Mouse (Mus musculus): Measurements from ENCODE around the gene Snx8. TPM values are rescaled to one million over a fixed set of nuclear protein-coding genes. Genes with fewer than 3 reads are reported as not detected.

Snx8 gene
- polyA plus RNA-seq, 1 experiment: 26.1 TPM

DNA sequence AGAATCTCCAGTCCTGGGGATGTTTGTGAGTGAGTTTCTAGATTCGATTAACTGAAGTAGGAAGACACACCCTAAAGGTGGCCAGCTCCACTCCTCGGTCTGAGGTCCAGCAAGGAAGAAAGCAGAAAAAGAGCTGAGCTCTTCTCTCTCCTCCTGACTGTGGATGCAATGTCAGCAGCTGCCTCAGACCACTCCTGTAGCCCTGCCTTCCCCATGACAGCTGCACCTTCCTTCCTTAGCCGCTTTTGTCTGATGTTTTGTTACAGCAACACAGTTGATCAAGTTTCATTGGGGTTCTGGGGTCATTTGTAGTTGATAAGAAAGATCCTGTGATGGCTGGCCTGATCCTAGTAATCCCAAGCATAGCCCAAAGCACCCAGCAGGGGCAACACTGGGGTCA lies 31.6 kb downstream of the Snx8 start:
- Histone ChIP-seq H3K4me1 (ENCODE audit: control insufficient read depth, insufficient read depth, low read length) (peaks cover 1% of the 10 kb centered on the region), H3K4me3 (ENCODE audit: low read depth, low read length) (no peak overlapping the region), H3K27me3 (ENCODE audit: control insufficient read depth, insufficient read depth, low read length, poor library complexity, severe bottlenecking) (no peaks in the 10 kb centered on the region), H3K9me3 (replicated peaks; ENCODE audit: control insufficient read depth, insufficient read depth, low read length, poor library complexity, severe bottlenecking) (no peaks in the 10 kb centered on the region), H3K27ac (ENCODE audit: insufficient read depth, low read length) (no peak overlapping the region), H3K36me3 (ENCODE audit: control insufficient read depth, insufficient read depth, low read length, poor library complexity, severe bottlenecking) (peaks cover 2% of the 10 kb centered on the region; the same call in 1 of the 2 replicates), H3K9ac (ENCODE audit: low read depth, poor library complexity, severe bottlenecking) (no peak overlapping the region)
- TF ChIP-seq POLR2A (IDR thresholded peaks at IDR 0.05; ENCODE audit: insufficient read depth, low read length) (no peak), CTCF (IDR thresholded peaks at IDR 0.05; ENCODE audit: low read depth, low read length) (no peak), EP300 (IDR thresholded peaks at IDR 0.05; ENCODE audit: insufficient read depth, low read depth, low read length) (no peak)

DNA sequence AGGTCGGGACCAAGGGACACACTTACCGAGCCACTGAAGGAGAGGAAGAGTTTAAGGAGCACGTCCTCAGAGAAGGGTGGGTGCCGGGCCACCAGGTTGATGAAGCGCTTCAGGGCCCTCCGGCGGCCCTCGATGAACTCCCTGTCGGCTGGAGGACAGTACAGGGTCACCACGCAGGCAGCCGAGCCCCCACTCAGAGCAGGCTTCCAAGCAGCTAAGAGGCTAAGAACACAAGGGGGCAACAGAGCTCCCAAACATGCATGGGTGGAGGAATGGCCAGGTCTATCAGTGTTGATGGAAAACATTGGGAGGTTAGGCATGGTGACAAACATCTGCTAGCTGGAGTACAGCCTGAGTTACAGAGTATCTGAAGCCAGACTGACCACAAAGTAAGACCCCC lies 33.1 kb downstream of the Snx8 start:
- no peak for TF ChIP-seq EP300 (IDR thresholded peaks at IDR 0.05; ENCODE audit: insufficient read depth, low read depth, low read length)
- no peak for TF ChIP-seq POLR2A (IDR thresholded peaks at IDR 0.05; ENCODE audit: insufficient read depth, low read length)
- TF ChIP-seq CTCF (IDR thresholded peaks at IDR 0.05; ENCODE audit: low read depth, low read length): peak; percentile 2

DNA sequence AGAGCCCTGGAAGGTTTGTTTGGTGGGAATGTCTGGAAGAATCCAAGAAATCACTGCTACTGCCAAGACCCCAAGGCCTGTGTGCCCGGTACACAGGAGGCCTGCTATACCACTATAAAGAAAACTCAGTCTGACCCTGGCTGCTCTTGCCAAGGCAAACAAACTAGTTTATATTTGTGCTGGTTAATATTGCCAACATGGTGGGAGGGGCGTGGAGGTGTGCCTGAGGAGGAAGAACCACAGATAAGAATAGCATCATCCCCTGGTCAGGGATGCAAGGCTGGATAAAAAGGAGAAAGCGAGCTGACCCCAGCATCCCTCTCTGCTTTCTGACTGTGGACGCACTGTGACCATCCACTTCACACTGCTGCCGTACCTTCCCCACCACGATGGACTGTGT lies 36.7 kb downstream of the Snx8 start:
- H3K27me3 ChIP-seq (ENCODE audit: control insufficient read depth, insufficient read depth, low read length, poor library complexity, severe bottlenecking): no peaks in the 10 kb centered on the region
- H3K9ac ChIP-seq (ENCODE audit: low read depth, poor library complexity, severe bottlenecking): no peak overlapping the region
- H3K27ac ChIP-seq (ENCODE audit: insufficient read depth, low read length): no peak overlapping the region
- no peak overlapping the region for H3K4me3 ChIP-seq (ENCODE audit: low read depth, low read length)
- TF ChIP-seq EP300 (IDR thresholded peaks at IDR 0.05; ENCODE audit: insufficient read depth, low read depth, low read length) (no peak), POLR2A (IDR thresholded peaks at IDR 0.05; ENCODE audit: insufficient read depth, low read length) (no peak), CTCF (IDR thresholded peaks at IDR 0.05; ENCODE audit: low read depth, low read length) (no peak)
- no peaks in the 10 kb centered on the region for H3K4me1 ChIP-seq (ENCODE audit: control insufficient read depth, insufficient read depth, low read length)
- peaks cover 13% of the 10 kb centered on the region for H3K36me3 ChIP-seq (ENCODE audit: control insufficient read depth, insufficient read depth, low read length, poor library complexity, severe bottlenecking)
- no peaks in the 10 kb centered on the region for H3K9me3 ChIP-seq (replicated peaks; ENCODE audit: control insufficient read depth, insufficient read depth, low read length, poor library complexity, severe bottlenecking)

More for the DNA sequence above, 33.1 kb downstream of the Snx8 start:
- Histone ChIP-seq H3K36me3 (ENCODE audit: control insufficient read depth, insufficient read depth, low read length, poor library complexity, severe bottlenecking) (peaks cover 10% of the 10 kb centered on the region), H3K9ac (ENCODE audit: low read depth, poor library complexity, severe bottlenecking) (no peak overlapping the region), H3K9me3 (replicated peaks; ENCODE audit: control insufficient read depth, insufficient read depth, low read length, poor library complexity, severe bottlenecking) (no peaks in the 10 kb centered on the region), H3K27ac (ENCODE audit: insufficient read depth, low read length) (no peak overlapping the region), H3K4me1 (ENCODE audit: control insufficient read depth, insufficient read depth, low read length) (peaks cover 1% of the 10 kb centered on the region), H3K27me3 (ENCODE audit: control insufficient read depth, insufficient read depth, low read length, poor library complexity, severe bottlenecking) (no peaks in the 10 kb centered on the region), H3K4me3 (ENCODE audit: low read depth, low read length) (no peak overlapping the region)

DNA sequence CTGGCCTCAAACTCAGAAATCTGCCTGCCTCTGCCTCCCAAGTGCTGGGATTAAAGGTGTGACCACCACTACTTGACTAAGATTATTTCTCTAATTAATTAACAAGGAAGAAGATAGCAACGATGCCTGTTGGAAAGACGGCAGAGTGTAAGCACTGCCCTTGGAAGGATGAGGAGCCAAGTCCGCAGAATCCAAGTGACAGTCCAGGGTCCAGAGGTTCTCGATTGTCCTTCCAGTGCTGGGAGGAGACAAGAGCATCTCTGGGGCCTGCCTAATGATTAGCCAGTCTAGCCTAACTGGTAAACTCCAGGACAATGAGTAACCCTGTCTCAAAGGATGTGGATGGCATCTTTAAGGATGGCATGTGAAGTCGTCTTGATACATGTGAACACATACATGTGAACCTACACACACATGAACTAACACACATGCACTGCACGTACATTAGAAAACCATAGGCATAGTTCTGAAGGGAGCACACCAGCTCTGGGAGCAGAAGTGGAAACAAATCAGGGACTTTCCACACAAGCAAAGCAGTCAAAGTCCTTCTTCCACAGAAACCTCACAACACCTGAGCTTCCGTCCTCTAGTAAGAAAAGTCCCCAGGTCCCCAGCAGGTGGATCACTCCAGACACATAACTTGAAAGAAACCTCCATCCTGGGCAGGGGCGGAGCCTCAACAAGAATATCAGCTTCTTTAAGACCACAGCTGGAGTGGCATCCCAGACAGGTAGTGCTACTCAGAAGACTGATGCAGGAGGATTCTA lies 38.1 kb downstream of the Snx8 start:
- H3K9me3 ChIP-seq (replicated peaks; ENCODE audit: control insufficient read depth, insufficient read depth, low read length, poor library complexity, severe bottlenecking): no peaks in the 10 kb centered on the region
- TF ChIP-seq POLR2A (IDR thresholded peaks at IDR 0.05; ENCODE audit: insufficient read depth, low read length) (no peak), EP300 (IDR thresholded peaks at IDR 0.05; ENCODE audit: insufficient read depth, low read depth, low read length) (no peak), CTCF (IDR thresholded peaks at IDR 0.05; ENCODE audit: low read depth, low read length) (no peak)
- no peak overlapping the region for H3K9ac ChIP-seq (ENCODE audit: low read depth, poor library complexity, severe bottlenecking)
- no peaks in the 10 kb centered on the region for H3K27me3 ChIP-seq (ENCODE audit: control insufficient read depth, insufficient read depth, low read length, poor library complexity, severe bottlenecking)
- H3K27ac ChIP-seq (ENCODE audit: insufficient read depth, low read length): no peak overlapping the region
- H3K36me3 ChIP-seq (ENCODE audit: control insufficient read depth, insufficient read depth, low read length, poor library complexity, severe bottlenecking): peaks cover 13% of the 10 kb centered on the region
- H3K4me1 ChIP-seq (ENCODE audit: control insufficient read depth, insufficient read depth, low read length): no peaks in the 10 kb centered on the region
- no peak overlapping the region for H3K4me3 ChIP-seq (ENCODE audit: low read depth, low read length)

DNA sequence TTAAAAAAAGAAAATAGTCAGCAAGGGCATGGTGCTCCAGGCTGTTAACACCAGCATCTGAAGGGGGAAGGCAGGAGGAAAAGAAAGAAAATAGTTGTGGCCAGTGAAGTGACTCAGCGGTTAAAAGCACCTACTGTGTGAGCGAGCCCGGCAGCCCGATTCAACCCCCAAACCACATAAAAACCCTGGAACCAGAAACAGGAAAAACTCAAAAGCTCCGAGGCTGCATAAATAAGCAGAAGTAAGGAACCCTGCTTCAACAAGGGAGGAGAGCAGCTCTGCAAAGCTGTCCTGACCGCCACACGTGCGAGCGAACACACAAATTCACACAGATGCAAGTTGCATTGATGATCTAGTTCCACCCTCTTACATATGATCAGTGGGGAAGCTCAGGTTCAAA lies 39.2 kb downstream of the Snx8 start:
- TF ChIP-seq EP300 (IDR thresholded peaks at IDR 0.05; ENCODE audit: insufficient read depth, low read depth, low read length) (no peak), POLR2A (IDR thresholded peaks at IDR 0.05; ENCODE audit: insufficient read depth, low read length) (no peak), CTCF (IDR thresholded peaks at IDR 0.05; ENCODE audit: low read depth, low read length) (no peak)
- H3K4me3 ChIP-seq (ENCODE audit: low read depth, low read length): no peak overlapping the region
- H3K27me3 ChIP-seq (ENCODE audit: control insufficient read depth, insufficient read depth, low read length, poor library complexity, severe bottlenecking): no peaks in the 10 kb centered on the region
- peaks cover 13% of the 10 kb centered on the region for H3K36me3 ChIP-seq (ENCODE audit: control insufficient read depth, insufficient read depth, low read length, poor library complexity, severe bottlenecking)
- no peaks in the 10 kb centered on the region for H3K4me1 ChIP-seq (ENCODE audit: control insufficient read depth, insufficient read depth, low read length)
- H3K9ac ChIP-seq (ENCODE audit: low read depth, poor library complexity, severe bottlenecking): no peak overlapping the region
- no peak overlapping the region for H3K27ac ChIP-seq (ENCODE audit: insufficient read depth, low read length)
- H3K9me3 ChIP-seq (replicated peaks; ENCODE audit: control insufficient read depth, insufficient read depth, low read length, poor library complexity, severe bottlenecking): no peaks in the 10 kb centered on the region

DNA sequence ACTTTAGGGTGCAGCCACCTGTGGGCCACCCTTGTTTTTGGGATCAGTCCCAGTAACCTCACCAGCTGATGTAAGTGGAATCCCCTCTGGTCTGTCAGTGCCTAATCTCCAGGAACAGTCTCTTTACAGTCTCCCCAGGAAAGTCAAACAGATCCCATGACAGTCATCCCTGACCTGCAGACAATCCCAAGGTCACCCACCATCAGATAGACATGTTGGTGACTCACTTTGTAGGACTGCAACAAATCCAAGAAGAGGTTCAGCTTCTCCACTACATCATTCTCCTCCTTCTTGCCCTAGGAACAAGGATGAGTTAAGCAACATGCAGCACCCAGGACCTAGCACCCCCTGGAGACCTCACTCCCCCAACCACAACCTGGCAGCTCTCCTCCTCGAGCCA lies 43.0 kb downstream of the Snx8 start:
- TF ChIP-seq POLR2A (IDR thresholded peaks at IDR 0.05; ENCODE audit: insufficient read depth, low read length): no peak
- no peak for TF ChIP-seq EP300 (IDR thresholded peaks at IDR 0.05; ENCODE audit: insufficient read depth, low read depth, low read length)
- no peak for TF ChIP-seq CTCF (IDR thresholded peaks at IDR 0.05; ENCODE audit: low read depth, low read length)
- Histone ChIP-seq H3K9ac (ENCODE audit: low read depth, poor library complexity, severe bottlenecking) (no peak overlapping the region), H3K27ac (ENCODE audit: insufficient read depth, low read length) (no peak overlapping the region), H3K9me3 (replicated peaks; ENCODE audit: control insufficient read depth, insufficient read depth, low read length, poor library complexity, severe bottlenecking) (no peaks in the 10 kb centered on the region), H3K27me3 (ENCODE audit: control insufficient read depth, insufficient read depth, low read length, poor library complexity, severe bottlenecking) (no peaks in the 10 kb centered on the region), H3K4me1 (ENCODE audit: control insufficient read depth, insufficient read depth, low read length) (no peaks in the 10 kb centered on the region), H3K36me3 (ENCODE audit: control insufficient read depth, insufficient read depth, low read length, poor library complexity, severe bottlenecking) (peaks cover 4% of the 10 kb centered on the region; the same call in 1 of the 2 replicates), H3K4me3 (ENCODE audit: low read depth, low read length) (no peak overlapping the region)

All from ES-Bruce4 (cell line).